Mouse (Mus musculus): ENCODE data around the gene Pirb.
"Not testable (repeated sequence)": the region's sequence is repeated elsewhere in the genome, so short reads cannot be mapped to it uniquely, and the experiment has no call there.

The Pirb gene

DNA sequence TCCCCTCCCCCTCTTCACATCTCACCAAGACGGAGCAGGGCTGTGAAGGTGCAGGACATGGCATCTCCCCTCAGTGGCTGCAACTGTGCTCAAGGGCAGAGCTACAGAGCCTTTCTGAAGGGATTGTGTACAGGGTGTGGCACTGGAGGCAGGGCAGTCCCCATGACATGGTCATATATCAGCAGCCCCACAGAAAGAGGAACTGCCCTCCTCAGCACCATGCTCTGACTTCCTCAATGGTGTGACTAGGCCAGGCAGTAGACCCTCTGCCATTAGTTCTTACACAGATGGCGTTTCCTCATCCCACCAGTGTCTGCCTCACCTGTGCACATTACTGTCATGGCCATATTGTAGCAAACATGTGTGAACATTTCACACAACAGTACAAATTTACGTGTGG is at the start of gene Pirb:
Gene Pirb (minus strand): TSS at position 124 of the 400 bp plus-strand sequence.
- DNase-seq (ENCODE audit: low spot score in 2 of 2) = not testable (repeated sequence)

DNA sequence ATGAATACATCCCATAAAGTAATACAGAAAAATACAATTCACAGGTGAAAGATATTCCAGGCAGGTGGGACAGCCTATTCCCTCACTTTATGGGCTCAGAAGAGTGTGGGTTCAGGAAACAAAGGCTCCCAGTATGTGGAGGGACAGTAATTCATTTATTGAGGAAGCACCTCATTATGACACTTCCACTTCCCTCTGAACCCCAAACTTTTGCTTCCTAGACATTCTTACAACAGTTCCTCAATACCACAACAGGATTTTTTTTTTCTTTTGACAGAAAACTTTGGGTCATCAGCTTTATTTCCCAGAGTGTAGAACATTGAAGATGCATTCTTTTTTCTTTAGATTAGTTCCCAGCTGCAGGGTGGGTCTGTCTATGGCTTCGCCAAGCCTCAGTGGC is 12.5 kb upstream of the Pirb start:
- DNase-seq (ENCODE audit: low spot score in 2 of 2) = not testable (repeated sequence)

DNA sequence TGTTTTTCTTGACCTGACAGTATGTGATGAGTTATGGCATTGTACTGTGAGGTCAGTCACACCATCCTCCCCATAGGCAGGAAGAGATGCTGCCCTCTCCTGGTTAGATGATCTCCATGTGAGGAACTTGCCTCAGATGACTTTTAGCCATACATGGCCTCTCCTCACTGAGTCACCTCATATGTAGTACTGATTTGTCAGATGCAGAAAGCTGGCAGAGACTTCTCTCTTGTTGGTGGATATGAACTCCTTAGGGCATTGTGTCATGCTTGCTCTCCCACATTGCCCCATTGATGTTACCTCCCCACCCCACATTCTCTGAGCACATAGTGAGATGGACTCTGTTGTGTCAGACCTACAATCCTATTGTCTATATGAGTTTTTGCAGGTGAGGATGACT is 5.3 kb upstream of the Pirb start:
- DNase-seq (ENCODE audit: low spot score in 2 of 2) = not testable (repeated sequence)

DNA sequence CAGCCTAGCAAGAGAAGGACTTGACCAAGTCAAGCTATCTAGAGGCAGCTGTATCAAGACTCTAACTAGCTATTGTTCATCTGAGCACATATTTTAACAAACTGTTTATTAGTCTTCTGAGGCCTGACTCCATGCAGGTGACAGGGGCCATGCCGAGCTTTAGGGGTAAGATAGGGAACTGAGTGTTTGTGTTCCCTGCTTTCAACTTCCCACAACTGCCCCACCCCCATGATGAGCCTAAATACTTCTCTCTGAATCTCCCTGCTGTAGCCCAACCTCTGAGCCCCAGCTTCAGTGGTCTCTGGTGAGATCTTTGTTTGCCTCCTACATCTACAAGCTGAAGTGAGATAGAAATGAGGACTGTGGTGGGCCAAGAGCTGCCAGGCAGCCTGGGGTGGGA is 4.9 kb downstream of the Pirb start:
- no peak for DNase-seq (ENCODE audit: low spot score in 2 of 2)

DNA sequence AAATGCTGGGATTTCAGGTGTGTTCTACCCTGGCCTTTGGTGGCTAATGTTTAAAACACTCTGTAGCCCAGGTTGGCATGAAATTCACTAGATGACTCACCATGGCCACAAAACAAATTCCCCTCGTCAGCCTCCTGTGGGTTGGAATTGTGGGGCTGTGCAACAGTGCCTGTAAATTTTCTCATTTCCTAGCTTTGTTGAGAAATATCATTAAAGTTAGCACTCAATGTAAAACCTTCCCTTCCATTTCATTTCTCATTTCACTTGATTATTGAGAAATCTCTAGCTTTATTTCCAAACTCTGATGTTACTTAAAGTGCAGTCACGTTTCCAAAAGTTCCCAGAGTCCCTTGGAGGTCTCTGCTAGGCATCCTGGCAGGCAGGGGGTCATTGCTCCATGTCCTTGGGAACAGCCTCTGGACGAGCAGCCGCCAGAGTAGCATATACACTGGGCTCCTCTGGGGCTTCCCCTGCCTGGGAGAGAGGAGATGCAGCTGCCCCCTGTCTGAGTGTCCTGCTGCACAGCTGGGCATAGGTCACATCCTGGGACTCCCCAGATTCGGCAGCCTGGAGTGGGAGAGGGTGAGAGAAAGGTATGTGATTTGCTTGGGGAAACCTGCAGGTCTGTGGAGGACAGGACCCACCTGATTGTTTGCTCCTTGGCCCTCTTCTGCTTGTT is 7.8 kb downstream of the Pirb start:
- DNase-seq (ENCODE audit: low spot score in 2 of 2) = no peak

DNA sequence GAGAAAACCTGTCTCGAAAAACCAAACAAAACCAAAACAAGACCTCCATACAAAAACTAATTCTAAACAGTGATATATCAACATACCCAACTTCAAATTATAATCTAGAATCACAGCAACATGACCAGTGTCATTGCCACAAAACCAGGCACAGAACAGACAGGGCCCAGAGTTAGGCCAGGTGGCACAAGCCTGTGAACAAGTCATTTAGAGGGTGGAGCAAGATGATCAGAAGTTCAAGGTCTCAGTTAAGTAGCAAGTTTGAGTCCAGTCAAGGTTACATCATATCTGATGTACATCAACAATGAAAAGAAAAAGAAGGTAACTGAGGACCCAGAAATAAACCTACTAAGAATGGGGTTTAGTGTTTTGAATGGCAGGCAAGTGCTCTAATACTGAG is 11.2 kb downstream of the Pirb start:
- no peak for DNase-seq (ENCODE audit: low spot score in 2 of 2)

DNA sequence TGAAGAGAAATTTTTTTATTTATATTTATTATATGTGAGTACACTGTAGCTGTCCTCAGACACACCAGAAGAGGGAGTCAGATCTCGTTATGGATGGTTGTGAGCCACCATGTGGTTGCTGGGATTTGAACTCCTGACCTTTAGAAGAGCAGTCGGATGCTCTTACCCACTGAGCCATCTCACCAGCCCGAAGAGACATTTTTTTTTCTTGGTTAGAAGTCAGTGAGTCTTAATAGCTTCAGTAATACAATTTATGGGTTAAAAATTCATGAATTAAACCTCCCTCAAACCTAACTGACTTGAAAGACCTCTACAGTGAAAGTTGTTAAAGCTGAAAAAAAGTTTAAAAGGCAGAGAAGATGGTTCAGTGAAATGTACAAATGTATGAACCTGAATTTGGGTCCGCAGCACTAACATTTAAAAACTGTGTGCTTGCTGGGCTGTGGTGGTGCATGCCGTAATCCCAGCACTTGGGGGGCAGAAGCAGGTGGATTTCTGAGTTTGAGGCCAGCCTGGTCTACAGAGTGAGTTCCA is 11.7 kb downstream of the Pirb start:
- DNase-seq (ENCODE audit: low spot score in 2 of 2) = not testable (repeated sequence)

DNA sequence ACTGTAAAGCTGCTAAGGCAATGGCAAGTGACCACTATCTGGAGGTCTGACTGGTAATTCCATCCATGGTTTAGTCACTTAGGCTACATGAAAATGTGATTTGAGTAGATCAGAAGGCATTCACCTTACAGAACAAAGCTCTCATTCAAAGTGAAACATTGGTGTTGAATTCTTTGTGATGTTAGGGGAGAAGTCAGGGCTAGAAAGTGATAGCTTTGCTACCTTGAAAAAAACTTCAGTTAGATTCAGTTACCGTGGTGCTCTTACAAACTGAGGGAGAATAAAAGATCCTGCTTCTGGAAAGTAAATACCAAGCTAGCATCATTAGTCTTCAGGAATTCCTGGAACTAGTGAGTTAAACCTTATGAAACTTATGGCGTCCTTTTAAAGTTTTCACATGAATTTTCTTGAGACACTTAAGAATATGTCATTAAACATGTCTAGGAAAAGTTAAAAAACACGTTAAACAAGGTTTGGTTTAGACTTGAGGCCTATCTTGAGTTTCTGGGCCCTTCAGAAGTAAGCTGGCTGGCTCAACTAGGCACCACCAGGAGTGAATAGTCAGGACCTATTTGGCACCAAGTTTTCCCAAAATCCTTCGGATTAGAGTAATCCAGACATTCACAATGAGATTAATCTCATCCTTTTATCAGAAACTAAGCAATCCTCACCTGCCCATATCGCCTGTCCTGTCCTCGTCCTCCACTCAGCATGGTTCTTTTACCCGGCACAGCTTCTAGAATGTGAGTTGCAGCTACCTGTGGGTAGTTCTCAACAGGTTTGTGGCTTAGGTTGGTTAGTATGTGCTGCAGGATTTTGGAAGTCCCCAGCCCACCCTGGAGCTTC is 12.4 kb downstream of the Pirb start:
- no peak for DNase-seq (ENCODE audit: low spot score in 2 of 2)

DNA sequence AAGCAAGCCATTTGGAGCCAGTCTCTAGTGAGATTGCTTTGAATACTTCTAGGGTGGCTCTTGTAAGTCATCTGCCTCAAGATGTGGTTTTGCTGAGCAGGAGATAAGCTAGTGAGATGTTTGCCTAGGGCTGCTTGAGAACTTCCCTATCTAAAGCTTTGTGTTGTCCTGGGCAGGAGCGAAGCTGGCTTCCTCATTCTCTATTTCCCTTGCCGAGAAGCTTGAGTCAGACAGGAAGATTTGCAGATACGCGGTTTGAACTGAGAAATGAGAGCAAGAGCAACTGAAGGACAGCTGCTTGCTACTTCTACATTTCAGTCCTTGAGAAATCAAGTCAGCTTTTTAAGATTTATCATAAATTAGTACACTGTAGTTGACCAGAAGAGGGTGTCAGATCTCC is 13.2 kb downstream of the Pirb start:
- no peak for DNase-seq (ENCODE audit: low spot score in 2 of 2)

DNA sequence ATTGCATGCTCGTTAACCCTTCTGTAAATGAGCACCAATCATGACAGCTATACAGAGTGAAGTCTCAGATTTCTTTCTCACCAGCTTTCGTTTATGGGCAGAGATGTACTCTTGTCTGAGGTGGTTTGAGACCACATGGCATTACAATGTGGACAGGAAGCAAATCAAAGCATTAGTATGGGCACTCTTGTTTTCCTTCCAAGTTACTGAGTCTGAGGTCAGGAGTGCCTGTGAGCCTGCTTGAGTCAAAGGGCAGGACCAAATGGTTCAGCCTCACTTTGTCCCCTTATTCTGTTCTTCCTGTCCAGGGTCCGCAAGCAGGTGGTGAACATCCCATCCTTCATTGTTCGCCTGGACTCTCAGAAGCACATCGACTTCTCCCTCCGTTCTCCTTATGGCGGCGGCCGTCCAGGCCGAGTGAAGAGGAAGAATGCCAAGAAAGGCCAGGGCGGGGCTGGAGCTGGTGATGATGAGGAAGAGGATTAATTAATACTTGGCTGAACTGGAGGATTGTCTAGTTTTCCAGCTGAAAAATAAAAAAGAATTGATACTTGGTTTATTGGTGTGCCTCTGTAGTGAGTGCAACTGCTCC is 13.8 kb downstream of the Pirb start:
- no peak for DNase-seq (ENCODE audit: low spot score in 2 of 2)

DNA sequence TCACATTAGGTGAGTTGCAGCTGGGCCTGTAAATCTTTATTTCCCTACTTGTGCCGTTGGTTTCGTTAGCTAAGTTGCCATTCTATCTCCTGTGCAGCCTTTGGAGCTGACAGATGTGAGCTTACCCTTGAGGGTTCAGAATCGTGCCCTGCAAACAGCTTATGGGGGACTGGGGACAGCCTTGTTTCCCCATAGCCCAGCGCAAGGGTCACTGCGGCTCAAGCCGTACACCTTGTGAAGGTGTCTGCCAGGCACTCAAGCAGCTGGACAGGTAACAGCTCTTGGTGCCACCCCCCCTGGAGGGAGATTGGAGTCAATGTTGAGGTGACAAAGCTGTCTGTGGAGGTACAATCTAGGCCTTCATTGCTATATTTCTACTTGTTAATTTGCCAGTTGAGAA is 14.3 kb downstream of the Pirb start:
- no peak for DNase-seq (ENCODE audit: low spot score in 2 of 2)

DNA sequence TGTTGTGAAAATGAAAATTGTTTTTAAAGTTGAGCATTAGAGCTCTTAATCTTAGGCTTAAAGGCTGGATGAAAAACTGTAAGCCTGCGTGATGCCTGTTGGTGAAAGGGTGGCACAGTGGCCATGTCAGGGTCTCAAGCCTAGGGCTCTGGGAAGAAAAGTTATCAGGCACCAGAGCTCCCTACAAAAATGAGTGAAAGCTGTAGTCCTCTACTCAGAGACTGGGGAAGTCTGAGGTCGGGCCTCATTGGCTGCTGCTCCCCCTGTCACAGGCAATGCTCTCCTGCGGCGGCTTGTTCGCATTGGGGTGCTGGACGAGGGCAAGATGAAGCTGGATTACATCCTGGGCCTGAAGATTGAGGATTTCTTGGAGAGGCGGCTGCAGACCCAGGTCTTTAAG is 14.7 kb downstream of the Pirb start:
- DNase-seq (ENCODE audit: low spot score in 2 of 2) = not testable (repeated sequence)

DNA sequence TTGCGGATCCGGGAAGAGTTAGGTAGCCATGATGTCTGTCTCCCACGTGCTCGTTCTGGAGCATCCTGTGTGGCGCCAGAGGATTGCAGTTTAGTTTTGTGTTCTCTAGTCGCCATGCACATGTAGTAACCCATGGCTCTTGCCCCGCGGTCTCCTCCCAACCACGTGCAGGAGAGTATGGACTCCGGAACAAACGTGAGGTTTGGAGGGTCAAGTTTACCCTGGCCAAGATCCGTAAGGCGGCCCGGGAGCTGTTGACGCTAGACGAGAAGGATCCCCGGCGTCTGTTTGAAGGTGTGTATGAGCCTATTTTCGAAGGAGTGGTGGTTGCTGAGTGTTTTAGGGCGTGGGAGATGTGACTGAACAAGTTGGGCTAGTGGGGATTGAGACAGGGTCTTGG is 15.7 kb downstream of the Pirb start:
- DNase-seq (ENCODE audit: low spot score in 2 of 2) = no peak

DNA sequence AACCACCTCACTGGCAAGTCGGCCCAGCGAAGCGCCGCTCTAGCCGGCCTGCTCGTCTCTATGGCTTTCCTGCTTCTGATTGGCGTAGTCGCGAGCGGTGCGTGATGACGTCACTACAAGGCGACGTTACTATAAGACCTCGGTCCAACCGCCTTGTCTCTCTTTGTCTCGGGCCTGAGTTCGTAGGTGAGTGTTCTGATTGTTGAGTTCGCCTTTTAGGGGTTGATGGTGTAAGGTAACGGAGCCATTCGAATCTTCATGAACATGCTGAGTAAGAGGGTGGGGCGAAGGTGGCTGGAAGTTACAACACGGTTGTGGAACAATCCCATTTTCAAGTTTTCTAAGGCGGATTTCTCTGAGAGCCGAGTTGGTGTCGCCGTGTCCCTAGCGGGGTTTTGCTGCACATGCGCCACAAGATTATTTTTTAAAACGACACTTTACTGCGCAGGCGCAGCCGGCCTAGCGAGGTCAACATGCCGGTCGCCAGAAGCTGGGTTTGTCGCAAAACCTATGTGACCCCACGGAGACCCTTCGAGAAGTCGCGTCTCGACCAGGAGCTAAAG is 16.2 kb downstream of the Pirb start, which contains the start of gene Rps9:
Gene Rps9 (plus strand): TSS at position 115 of the 563 bp plus-strand sequence.
- DNase-seq (ENCODE audit: low spot score in 2 of 2) = peak; percentile 90 to 96

DNA sequence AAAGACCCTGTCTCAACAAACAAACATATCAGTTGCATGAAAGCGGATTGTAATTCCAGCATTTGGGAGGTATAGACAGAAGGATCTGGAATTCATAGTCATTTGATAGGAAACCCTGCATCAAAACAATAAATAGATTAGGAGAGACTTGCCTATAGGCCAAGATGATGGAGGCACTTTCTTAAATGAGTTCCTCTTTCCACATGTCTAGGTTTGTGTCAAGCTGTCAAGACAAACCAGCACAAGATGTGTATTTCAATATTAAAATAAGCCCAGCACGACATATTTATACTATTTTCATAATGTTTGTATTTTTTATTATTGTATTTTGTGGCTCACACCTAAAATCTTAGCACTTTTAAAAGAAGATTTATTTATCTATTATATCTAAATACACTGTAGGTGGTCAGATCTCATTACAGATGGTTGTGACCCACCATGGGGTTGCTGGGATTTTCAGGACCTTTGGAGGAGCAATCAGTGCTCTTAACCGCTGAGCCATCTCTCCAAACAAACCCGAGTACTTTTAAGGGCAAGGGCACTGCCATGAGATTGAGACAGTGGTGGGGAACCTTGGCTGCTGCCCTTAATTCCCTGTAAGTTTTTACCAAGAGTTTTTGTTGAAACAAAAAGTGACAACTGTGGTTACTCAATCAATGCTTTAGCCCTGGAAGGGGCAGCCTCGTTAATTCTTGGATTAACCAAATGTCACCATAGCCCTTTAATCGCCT is 16.9 kb downstream of the Pirb start:
- no peak for DNase-seq (ENCODE audit: low spot score in 2 of 2)

DNA sequence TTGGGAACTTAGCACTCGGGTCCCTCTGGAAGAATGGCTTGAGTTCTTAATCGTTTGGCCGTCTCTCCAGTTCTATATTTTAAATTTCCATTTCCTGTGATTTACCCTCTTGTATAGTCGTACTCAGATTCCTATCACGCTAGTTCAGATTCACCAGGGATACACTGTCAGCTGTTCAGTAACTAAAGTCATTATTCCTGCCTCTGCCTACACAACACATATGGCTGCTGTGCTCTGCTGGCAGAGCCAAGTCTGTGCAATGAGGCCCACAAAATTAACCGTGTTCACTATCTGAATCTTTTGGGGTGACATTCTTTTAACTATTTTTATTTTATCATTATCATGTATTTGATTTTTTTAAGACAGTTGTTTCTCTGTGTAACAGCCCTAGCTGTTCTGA is 21.7 kb downstream of the Pirb start:
- no peak for DNase-seq (ENCODE audit: low spot score in 2 of 2)

DNA sequence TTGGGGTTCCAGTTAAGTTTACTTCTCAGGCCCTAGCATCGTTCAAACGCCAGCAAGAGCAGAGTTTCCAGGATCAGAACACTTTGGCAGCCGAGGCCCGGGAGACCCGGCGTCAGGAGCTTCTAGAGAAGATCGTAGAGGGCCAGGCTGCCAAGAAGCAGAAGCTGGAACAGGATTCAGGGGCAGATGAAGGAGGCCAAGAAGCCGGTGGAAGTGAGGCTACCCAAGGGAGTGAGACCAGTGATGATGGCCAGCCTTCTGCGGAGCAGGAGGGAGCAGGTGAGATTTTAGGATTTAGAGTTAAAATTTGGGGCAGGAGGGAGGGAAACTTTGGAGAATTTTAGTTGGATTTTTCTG is 25.3 kb downstream of the Pirb start:
- peak in 1 of 2 experiments; percentile 20 for DNase-seq (ENCODE audit: low spot score in 2 of 2)

DNA sequence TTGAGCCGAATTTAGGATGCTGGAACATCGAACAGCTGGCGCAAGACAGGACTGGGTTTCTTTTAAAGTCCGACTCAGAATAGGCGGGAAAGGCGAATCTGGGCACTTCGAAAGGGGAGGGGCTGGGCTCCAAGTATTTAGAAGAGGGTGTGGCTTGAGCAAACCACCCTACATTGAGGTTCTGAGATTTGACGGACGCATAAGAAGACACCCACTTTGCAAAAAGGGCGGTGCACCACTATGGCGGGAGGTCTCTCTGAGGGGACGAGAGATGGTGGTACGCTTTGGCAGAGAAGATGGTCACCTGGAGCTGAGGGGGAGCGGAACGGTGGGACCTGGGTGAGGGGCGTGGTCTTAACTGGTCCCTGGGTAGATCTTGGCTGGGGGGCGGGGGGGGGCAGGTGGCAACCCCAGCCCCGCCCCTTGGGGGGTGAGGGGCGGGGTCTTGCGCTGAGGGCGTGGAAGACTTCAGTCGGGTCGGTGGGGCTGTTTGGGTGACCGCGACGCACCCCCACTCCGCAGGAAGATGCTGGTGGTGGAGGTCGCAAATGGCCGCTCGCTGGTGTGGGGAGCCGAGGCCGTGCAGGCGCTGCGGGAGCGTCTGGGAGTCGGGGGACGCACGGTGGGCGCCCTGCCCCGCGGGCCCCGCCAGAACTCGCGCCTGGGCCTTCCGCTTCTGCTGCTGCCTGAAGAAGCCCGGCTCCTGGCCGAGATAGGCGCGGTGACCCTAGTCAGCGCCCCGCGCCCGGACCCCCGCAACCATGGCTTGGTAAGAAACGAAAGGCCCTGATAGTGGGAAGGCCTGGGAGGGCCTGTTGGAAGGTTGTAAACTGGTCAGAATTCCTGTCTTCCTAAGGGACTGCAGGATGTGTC is 25.9 kb downstream of the Pirb start:
- DNase-seq (ENCODE audit: low spot score in 2 of 2) = peak in 1 of 2 experiments; percentile 56

DNA sequence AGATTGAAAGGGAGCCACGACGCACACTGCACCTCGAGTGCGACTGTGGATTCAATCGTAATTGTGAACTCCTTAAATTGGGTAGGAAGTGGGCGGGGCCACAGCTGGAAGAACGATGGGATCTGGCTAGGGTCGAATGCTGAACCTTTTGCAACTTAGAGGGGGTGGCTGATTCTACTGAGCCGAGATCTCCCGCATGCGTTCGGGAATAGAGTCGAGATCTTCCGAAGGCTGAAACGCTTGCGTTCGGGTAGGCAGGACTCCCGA is 26.4 kb downstream of the Pirb start:
- no peak for DNase-seq (ENCODE audit: low spot score in 2 of 2)

DNA sequence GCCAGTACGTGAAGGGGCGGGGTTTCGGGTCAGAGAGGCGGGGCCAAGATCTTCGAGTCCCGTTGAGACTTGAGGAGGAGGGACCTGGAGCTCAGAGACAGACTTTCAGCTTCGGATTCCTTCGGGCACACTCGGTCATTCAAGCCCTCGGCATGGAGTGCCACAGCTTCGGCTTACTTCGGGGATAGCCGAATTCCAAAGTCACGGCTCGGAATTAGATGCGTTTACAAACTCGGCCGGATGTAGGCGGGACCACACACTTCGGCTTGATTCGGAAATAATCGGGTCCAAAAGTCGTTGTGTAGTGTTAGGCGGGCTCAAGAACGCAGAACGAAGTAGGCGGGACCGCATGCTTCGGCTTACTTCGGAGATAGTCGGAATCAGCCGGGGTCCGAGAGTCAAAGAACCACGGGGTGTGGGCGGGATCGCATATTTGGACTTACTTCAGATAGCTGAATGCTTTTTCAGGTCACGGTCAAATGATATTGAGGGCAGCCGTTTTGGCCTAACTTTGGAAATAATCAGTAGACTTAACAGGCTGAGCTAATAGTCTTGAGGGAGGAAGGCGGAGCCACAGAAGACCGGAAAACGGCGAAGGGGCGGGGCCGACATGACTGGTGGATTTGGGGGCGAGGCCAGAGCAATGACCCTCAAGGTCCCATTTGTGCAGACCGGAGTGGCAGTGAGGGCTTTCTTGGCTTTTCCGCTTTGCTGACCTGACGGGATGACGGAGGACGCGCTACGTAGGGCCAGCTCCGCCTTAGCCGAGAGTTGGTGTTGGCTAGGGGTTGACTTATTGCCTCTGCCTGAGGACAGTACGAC is 27.0 kb downstream of the Pirb start, which contains the start of gene Mboat7:
Gene Mboat7 (minus strand): TSS at position 537 of the 822 bp plus-strand sequence.
- DNase-seq (ENCODE audit: low spot score in 2 of 2) = peak; percentile 85 to 95

Measured in cerebellum, postnatal 4 days (tissue).